Mouse (Mus musculus): ENCODE results near the gene Cxcl9. TPM values are rescaled to one million over a fixed set of nuclear protein-coding genes. Genes with fewer than 3 reads are reported as not detected.
A peak's percentile ranks its signal among the peaks of the same experiment; 100 is the strongest.
"Not testable (repeated sequence)": the region's sequence is repeated elsewhere in the genome, so short reads cannot be mapped to it uniquely, and the experiment has no call there.

The Cxcl9 gene
- polyA plus RNA-seq, 1 experiment = 41.8 TPM

GRCm38 (mm10) chr5:92364011-92364410 lies 36.1 kb upstream of the Cxcl9 start:
- Histone ChIP-seq H3K27ac (ENCODE audit: control insufficient read depth, insufficient read depth, low read length) (no peak overlapping the region), H3K4me3 (ENCODE audit: control insufficient read depth, insufficient read depth, low read length) (no peak overlapping the region), H3K4me1 (replicated peaks; ENCODE audit: control insufficient read depth, insufficient read depth, low read length) (0 out of 2 replicates have a peak, but pooled peaks cover 2% of the 10 kb centered on the region), H3K27me3 (ENCODE audit: control insufficient read depth, insufficient read depth, low read length) (no peaks in the 10 kb centered on the region), H3K36me3 (ENCODE audit: control insufficient read depth, insufficient read depth, low read length) (no peaks in the 10 kb centered on the region)
- DNase-seq = no peak
- no peak for TF ChIP-seq POLR2A (IDR thresholded peaks at IDR 0.05; ENCODE audit: control insufficient read depth, extremely low read depth, insufficient read depth, low read length, poor library complexity)
- no peak for TF ChIP-seq CTCF (IDR thresholded peaks at IDR 0.05; ENCODE audit: borderline replicate concordance, control insufficient read depth, extremely low read depth, insufficient read depth, low read length, poor library complexity)
- 98% methylated on average over 5 of the region's 5 CpGs for WGBS

GRCm38 (mm10) chr5:92363179-92363578 lies 35.3 kb upstream of the Cxcl9 start:
- H3K4me1 ChIP-seq (replicated peaks; ENCODE audit: control insufficient read depth, insufficient read depth, low read length) = 0 out of 2 replicates have a peak, but pooled peaks cover 2% of the 10 kb centered on the region

GRCm38 (mm10) chr5:92358767-92359455 lies 31.0 kb upstream of the Cxcl9 start:
- Histone ChIP-seq H3K27me3 (ENCODE audit: control insufficient read depth, insufficient read depth, low read length) (no peaks in the 10 kb centered on the region), H3K36me3 (ENCODE audit: control insufficient read depth, insufficient read depth, low read length) (no peaks in the 10 kb centered on the region), H3K4me1 (replicated peaks; ENCODE audit: control insufficient read depth, insufficient read depth, low read length) (0 out of 2 replicates have a peak, but pooled peaks cover 2% of the 10 kb centered on the region), H3K27ac (ENCODE audit: control insufficient read depth, insufficient read depth, low read length) (no peak overlapping the region), H3K4me3 (ENCODE audit: control insufficient read depth, insufficient read depth, low read length) (no peak overlapping the region)
- WGBS = 90% methylated on average over 11 of the region's 11 CpGs
- no peak for DNase-seq
- TF ChIP-seq POLR2A (IDR thresholded peaks at IDR 0.05; ENCODE audit: control insufficient read depth, extremely low read depth, insufficient read depth, low read length, poor library complexity) = no peak
- no peak for TF ChIP-seq CTCF (IDR thresholded peaks at IDR 0.05; ENCODE audit: borderline replicate concordance, control insufficient read depth, extremely low read depth, insufficient read depth, low read length, poor library complexity)

More at GRCm38 (mm10) chr5:92363179-92363578, 35.3 kb upstream of the Cxcl9 start:
- Histone ChIP-seq H3K36me3 (ENCODE audit: control insufficient read depth, insufficient read depth, low read length) (no peaks in the 10 kb centered on the region), H3K27me3 (ENCODE audit: control insufficient read depth, insufficient read depth, low read length) (no peaks in the 10 kb centered on the region), H3K4me3 (ENCODE audit: control insufficient read depth, insufficient read depth, low read length) (no peak overlapping the region), H3K27ac (ENCODE audit: control insufficient read depth, insufficient read depth, low read length) (no peak overlapping the region)
- DNase-seq = no peak
- no peak for TF ChIP-seq POLR2A (IDR thresholded peaks at IDR 0.05; ENCODE audit: control insufficient read depth, extremely low read depth, insufficient read depth, low read length, poor library complexity)
- TF ChIP-seq CTCF (IDR thresholded peaks at IDR 0.05; ENCODE audit: borderline replicate concordance, control insufficient read depth, extremely low read depth, insufficient read depth, low read length, poor library complexity) = no peak
- WGBS = 25% methylated on average over 4 of the region's 4 CpGs

GRCm38 (mm10) chr5:92358033-92358432 lies 30.2 kb upstream of the Cxcl9 start:
- H3K36me3 ChIP-seq (ENCODE audit: control insufficient read depth, insufficient read depth, low read length) = no peaks in the 10 kb centered on the region
- no peaks in the 10 kb centered on the region for H3K27me3 ChIP-seq (ENCODE audit: control insufficient read depth, insufficient read depth, low read length)
- H3K27ac ChIP-seq (ENCODE audit: control insufficient read depth, insufficient read depth, low read length) = no peak overlapping the region
- WGBS = 40% methylated on average over 12 of the region's 12 CpGs
- DNase-seq = no peak
- TF ChIP-seq CTCF (IDR thresholded peaks at IDR 0.05; ENCODE audit: borderline replicate concordance, control insufficient read depth, extremely low read depth, insufficient read depth, low read length, poor library complexity) (no peak), POLR2A (IDR thresholded peaks at IDR 0.05; ENCODE audit: control insufficient read depth, extremely low read depth, insufficient read depth, low read length, poor library complexity) (no peak)
- H3K4me3 ChIP-seq (ENCODE audit: control insufficient read depth, insufficient read depth, low read length) = no peak overlapping the region
- H3K4me1 ChIP-seq (replicated peaks; ENCODE audit: control insufficient read depth, insufficient read depth, low read length) = peaks cover 4% of the 10 kb centered on the region

GRCm38 (mm10) chr5:92353517-92353916 lies 25.6 kb upstream of the Cxcl9 start:
- Histone ChIP-seq H3K27me3 (ENCODE audit: control insufficient read depth, insufficient read depth, low read length) (no peaks in the 10 kb centered on the region), H3K36me3 (ENCODE audit: control insufficient read depth, insufficient read depth, low read length) (no peaks in the 10 kb centered on the region), H3K4me3 (ENCODE audit: control insufficient read depth, insufficient read depth, low read length) (peak overlapping the region; percentile 44), H3K27ac (ENCODE audit: control insufficient read depth, insufficient read depth, low read length) (no peak overlapping the region), H3K4me1 (replicated peaks; ENCODE audit: control insufficient read depth, insufficient read depth, low read length) (peaks cover 7% of the 10 kb centered on the region)
- TF ChIP-seq POLR2A (IDR thresholded peaks at IDR 0.05; ENCODE audit: control insufficient read depth, extremely low read depth, insufficient read depth, low read length, poor library complexity) (no peak), CTCF (IDR thresholded peaks at IDR 0.05; ENCODE audit: borderline replicate concordance, control insufficient read depth, extremely low read depth, insufficient read depth, low read length, poor library complexity) (no peak)
- under 1% methylated on average over 11 of the region's 11 CpGs for WGBS
- DNase-seq = peak; percentile 46

DNA sequence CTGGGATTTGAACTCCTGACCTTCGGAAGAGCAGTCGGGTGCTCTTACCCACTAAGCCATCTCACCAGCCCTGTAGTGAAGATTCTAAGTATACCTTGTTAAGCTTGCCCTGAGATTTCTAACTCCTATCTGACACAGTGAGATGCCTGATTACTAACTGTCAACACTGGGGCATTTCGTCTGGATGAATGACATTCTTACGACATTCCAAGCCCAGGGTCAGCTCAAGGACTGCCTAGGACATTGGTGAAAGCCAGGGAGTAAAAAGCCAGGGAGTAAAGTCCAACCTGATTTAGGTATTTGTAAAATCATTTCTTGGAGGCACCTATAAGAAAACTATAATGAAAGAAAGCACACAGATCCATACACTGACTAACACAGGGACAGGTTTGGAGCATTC lies 24.8 kb upstream of the Cxcl9 start:
- not testable (repeated sequence) for DNase-seq; H3K4me1 ChIP-seq (replicated peaks; ENCODE audit: control insufficient read depth, insufficient read depth, low read length); H3K27ac ChIP-seq (ENCODE audit: control insufficient read depth, insufficient read depth, low read length); H3K4me3 ChIP-seq (ENCODE audit: control insufficient read depth, insufficient read depth, low read length); H3K36me3 ChIP-seq (ENCODE audit: control insufficient read depth, insufficient read depth, low read length); H3K27me3 ChIP-seq (ENCODE audit: control insufficient read depth, insufficient read depth, low read length)
- WGBS = 95% methylated on average over 4 of the region's 4 CpGs

- no peak overlapping the region for H3K27ac ChIP-seq (ENCODE audit: control insufficient read depth, insufficient read depth, low read length)
Observed at GRCm38 (mm10) chr5:92349731-92350130, 21.9 kb upstream of the Cxcl9 start.

More at GRCm38 (mm10) chr5:92349731-92350130, 21.9 kb upstream of the Cxcl9 start:
- Histone ChIP-seq H3K4me3 (ENCODE audit: control insufficient read depth, insufficient read depth, low read length) (no peak overlapping the region), H3K4me1 (replicated peaks; ENCODE audit: control insufficient read depth, insufficient read depth, low read length) (peaks cover 8% of the 10 kb centered on the region), H3K36me3 (ENCODE audit: control insufficient read depth, insufficient read depth, low read length) (no peaks in the 10 kb centered on the region), H3K27me3 (ENCODE audit: control insufficient read depth, insufficient read depth, low read length) (no peaks in the 10 kb centered on the region)
- no peak for DNase-seq
- TF ChIP-seq POLR2A (IDR thresholded peaks at IDR 0.05; ENCODE audit: control insufficient read depth, extremely low read depth, insufficient read depth, low read length, poor library complexity) (no peak), CTCF (IDR thresholded peaks at IDR 0.05; ENCODE audit: borderline replicate concordance, control insufficient read depth, extremely low read depth, insufficient read depth, low read length, poor library complexity) (no peak)
- 89% methylated on average over 7 of the region's 7 CpGs for WGBS
